Mouse (Mus musculus) CD4-positive, CD25-positive, alpha-beta regulatory T cell, adult 4 months (primary cell): ENCODE measurements around the gene Tldc1. TPM values are rescaled to one million over a fixed set of nuclear protein-coding genes. Genes with fewer than 3 reads are reported as not detected.
A peak's percentile ranks its signal among the peaks of the same experiment; 100 is the strongest.

Experiments
- ATAC-seq: one replicate; pipeline ENCODE4 v1.8.0; 2017
- polyA plus RNA-seq, 2 experiments: library from polyadenylated mRNA; unstranded; fragments of 100-300 nt; shearing (Covaris generic); gene quantifications; one replicate each; pipeline ENCODE4 v1.2.1; 2017

The Tldc1 gene
- 10 to 100 TPM in 1 of 2 experiments, 1 to 10 TPM in 1; 6.5 to 14.3 TPM for polyA plus RNA-seq

GRCm38 (mm10) chr8:119778263-119778662, at the start of gene Tldc1:
TSS of gene Tldc1 (minus strand) at chr8:119778416.
- peak; percentile 95 for ATAC-seq

GRCm38 (mm10) chr8:119827721-119828153, 49.5 kb upstream of the Tldc1 start:
- no peak for ATAC-seq

- no peak for ATAC-seq
Observed at GRCm38 (mm10) chr8:119826982-119827381, 48.8 kb upstream of the Tldc1 start.

GRCm38 (mm10) chr8:119825950-119826730, 47.9 kb upstream of the Tldc1 start:
- no peak for ATAC-seq

GRCm38 (mm10) chr8:119824809-119825273, 46.6 kb upstream of the Tldc1 start:
- no peak for ATAC-seq

- ATAC-seq: no peak
Observed at GRCm38 (mm10) chr8:119824100-119824499, 45.9 kb upstream of the Tldc1 start.

- ATAC-seq: no peak
Observed at GRCm38 (mm10) chr8:119823278-119823677, 45.1 kb upstream of the Tldc1 start.

GRCm38 (mm10) chr8:119821691-119822090, 43.5 kb upstream of the Tldc1 start:
- ATAC-seq: no peak

- ATAC-seq: no peak
Observed at GRCm38 (mm10) chr8:119819976-119820375, 41.8 kb upstream of the Tldc1 start.

GRCm38 (mm10) chr8:119819316-119819715, 41.1 kb upstream of the Tldc1 start:
- ATAC-seq: no peak

GRCm38 (mm10) chr8:119817446-119817845, 39.2 kb upstream of the Tldc1 start:
- ATAC-seq: no peak

GRCm38 (mm10) chr8:119816219-119816618, 38.0 kb upstream of the Tldc1 start:
- no peak for ATAC-seq

- ATAC-seq: peak; percentile 59
Observed at GRCm38 (mm10) chr8:119812650-119813431, 34.6 kb upstream of the Tldc1 start.

GRCm38 (mm10) chr8:119811925-119812324, 33.7 kb upstream of the Tldc1 start:
- ATAC-seq: peak; percentile 63

GRCm38 (mm10) chr8:119810953-119811499, 32.8 kb upstream of the Tldc1 start:
- ATAC-seq: no peak

GRCm38 (mm10) chr8:119810127-119810868, 32.1 kb upstream of the Tldc1 start:
- no peak for ATAC-seq

- no peak for ATAC-seq
Observed at GRCm38 (mm10) chr8:119809620-119810019, 31.4 kb upstream of the Tldc1 start.

- ATAC-seq: no peak
Observed at GRCm38 (mm10) chr8:119807687-119808086, 29.5 kb upstream of the Tldc1 start.

GRCm38 (mm10) chr8:119806422-119807263, 28.4 kb upstream of the Tldc1 start:
- ATAC-seq: no peak

- ATAC-seq: no peak
Observed at GRCm38 (mm10) chr8:119805275-119805674, 27.1 kb upstream of the Tldc1 start.

GRCm38 (mm10) chr8:119802592-119802991, 24.4 kb upstream of the Tldc1 start:
- no peak for ATAC-seq

GRCm38 (mm10) chr8:119801168-119801567, 23.0 kb upstream of the Tldc1 start:
- no peak for ATAC-seq
